Mouse (Mus musculus) forebrain, embryonic 13.5 days (tissue): ENCODE results near the gene Ccdc191. TPM values are rescaled to one million over a fixed set of nuclear protein-coding genes. Genes with fewer than 3 reads are reported as not detected.
A peak's percentile ranks its signal among the peaks of the same experiment; 100 is the strongest.

ENCODE experiments used
- ATAC-seq: fragments of 200-750 bp; cut with Nextera tagmentation; 2 replicates; pipeline ENCODE4 v1.8.0; 2017
- H3K27ac ChIP-seq: fragments of 300-500 bp; sonication (generic); 2 replicates; pipeline ENCODE4 v1.5.1; 2015; ENCODE audit warnings: inconsistent platforms, mild to moderate bottlenecking, moderate library complexity
- H3K27me3 ChIP-seq: fragments of 300-500 bp; sonication (generic); 2 replicates; pipeline ENCODE4 v1.6.1; 2015; ENCODE audit warnings: mild to moderate bottlenecking, inconsistent platforms
- H3K36me3 ChIP-seq: fragments of 300-500 bp; sonication (generic); 2 replicates; pipeline ENCODE4 v1.6.1; 2015; ENCODE audit warnings: mild to moderate bottlenecking, inconsistent platforms; ENCODE audit not compliant: poor library complexity, severe bottlenecking
- H3K4me1 ChIP-seq: fragments of 300-500 bp; sonication (generic); 2 replicates; pipeline ENCODE4 v1.6.1; 2015; ENCODE audit warnings: inconsistent platforms
- H3K4me2 ChIP-seq: fragments of 300-500 bp; sonication (generic); 2 replicates; pipeline ENCODE4 v1.6.1; 2015; ENCODE audit warnings: inconsistent platforms, mild to moderate bottlenecking, moderate library complexity
- H3K4me3 ChIP-seq: fragments of 300-500 bp; sonication (generic); 2 replicates; pipeline ENCODE4 v1.5.1; 2015; ENCODE audit warnings: mild to moderate bottlenecking, inconsistent platforms
- H3K9ac ChIP-seq: fragments of 300-500 bp; sonication (generic); 2 replicates; pipeline ENCODE4 v1.6.1; 2015; ENCODE audit warnings: mild to moderate bottlenecking, inconsistent platforms
- H3K9me3 ChIP-seq: fragments of 300-500 bp; sonication (generic); replicated peaks from 2 replicates; pipeline ENCODE4 v1.6.1; 2016; ENCODE audit warnings: inconsistent platforms
- WGBS: fragments of 180-500 bp; shearing (Covaris S2); methylation state at CpG from one replicate; pipeline ENCODE4 v1.1.7; 2015; 5-methylcytosine and 5-hydroxymethylcytosine counted together
- polyA plus RNA-seq: library from polyadenylated mRNA; unstranded; fragments of >200 nt; fragmentation: Nextera tagmentation; extraction: Ambion mirVana; gene quantifications from 2 replicates; pipeline ENCODE4 v1.2.1, GENCODE M21; 2015

The Ccdc191 gene
- 12.7 and 16.1 TPM in 2 replicates for polyA plus RNA-seq

DNA sequence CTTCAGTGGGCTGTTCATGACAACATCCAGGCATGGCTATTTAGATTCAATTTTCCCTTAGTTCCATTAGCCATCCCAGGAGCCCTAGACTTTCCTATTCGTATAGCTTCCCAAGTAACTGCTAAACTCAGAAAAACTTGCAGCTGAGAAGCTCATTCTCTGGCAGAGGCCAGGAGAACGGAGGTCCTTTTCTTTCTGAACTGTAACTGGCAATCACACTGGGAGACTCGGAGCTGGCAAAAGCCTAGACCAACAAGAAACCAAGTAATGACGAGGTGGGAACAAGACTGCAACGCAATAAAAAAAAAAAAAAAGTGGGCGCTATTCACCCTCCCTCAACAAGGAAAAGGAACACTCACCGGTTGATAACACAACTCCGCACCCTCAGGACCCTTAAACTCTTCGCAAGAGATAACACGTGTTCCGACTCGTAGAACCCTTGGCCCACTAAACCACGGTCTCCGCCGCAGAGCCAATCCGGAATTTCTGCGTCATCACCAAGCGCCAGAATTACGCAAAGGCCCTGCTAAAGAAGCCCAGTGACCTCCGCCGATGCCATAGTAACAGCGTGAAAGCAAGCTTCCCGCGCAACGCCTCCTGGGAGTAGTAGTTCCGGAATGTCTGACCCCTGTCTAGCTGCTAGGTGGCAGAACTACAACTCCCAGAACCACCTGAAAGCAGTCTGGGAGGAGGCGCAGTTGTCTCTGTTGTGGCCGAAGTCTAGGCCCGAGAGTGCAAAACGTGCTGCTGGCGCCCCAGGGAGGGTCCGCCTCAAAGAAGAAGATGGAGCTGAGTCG, at the start of gene Ccdc191:
Ccdc191 (plus strand) TSS at position 593 of the 797 bp plus-strand sequence.
- peak within 1 kb of the TSS; percentile 83 for H3K9ac ChIP-seq
- H3K4me2 ChIP-seq, result peak within 1 kb of the TSS; percentile 86
- peak within 1 kb of the TSS; percentile 64 for H3K27ac ChIP-seq
- WGBS, result under 1% methylated on average over 33 of the region's 33 CpGs
- H3K36me3 ChIP-seq, result no peaks in the 10 kb centered on the region
- ATAC-seq, result peak; percentile 100
- H3K4me3 ChIP-seq, result peak within 1 kb of the TSS; percentile 68
- H3K27me3 ChIP-seq, result no peaks in the 10 kb centered on the region
- H3K4me1 ChIP-seq, result peaks cover 18% of the 10 kb centered on the region
- no peaks in the 10 kb centered on the region for H3K9me3 ChIP-seq

DNA sequence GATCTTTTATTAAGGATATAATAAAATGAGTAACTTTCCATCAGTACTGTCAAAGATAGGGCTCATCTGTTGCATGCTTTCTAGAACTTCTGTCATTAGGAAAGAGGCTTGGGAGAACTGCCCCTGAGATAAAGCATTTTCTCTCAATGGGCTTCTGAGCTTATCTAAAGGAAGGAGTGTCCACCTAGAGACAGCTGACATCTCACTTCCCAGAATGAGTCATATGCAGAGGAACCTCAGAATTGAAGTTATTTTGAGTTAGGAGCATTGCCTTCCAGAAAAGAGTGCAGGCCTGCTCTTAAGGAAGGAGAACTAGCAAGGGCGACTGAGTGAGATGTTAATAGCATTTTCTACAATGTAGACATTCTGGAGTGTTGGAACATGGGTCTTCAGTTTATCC, 48.4 kb upstream of the Ccdc191 start:
- Histone ChIP-seq H3K9me3 (no peaks in the 10 kb centered on the region), H3K4me2 (no peak overlapping the region), H3K27ac (no peak overlapping the region), H3K27me3 (no peaks in the 10 kb centered on the region), H3K4me1 (no peaks in the 10 kb centered on the region), H3K9ac (no peak overlapping the region), H3K4me3 (no peak overlapping the region), H3K36me3 (no peaks in the 10 kb centered on the region)
- no peak for ATAC-seq
- 90% methylated on average over 1 of the region's 1 CpGs for WGBS

DNA sequence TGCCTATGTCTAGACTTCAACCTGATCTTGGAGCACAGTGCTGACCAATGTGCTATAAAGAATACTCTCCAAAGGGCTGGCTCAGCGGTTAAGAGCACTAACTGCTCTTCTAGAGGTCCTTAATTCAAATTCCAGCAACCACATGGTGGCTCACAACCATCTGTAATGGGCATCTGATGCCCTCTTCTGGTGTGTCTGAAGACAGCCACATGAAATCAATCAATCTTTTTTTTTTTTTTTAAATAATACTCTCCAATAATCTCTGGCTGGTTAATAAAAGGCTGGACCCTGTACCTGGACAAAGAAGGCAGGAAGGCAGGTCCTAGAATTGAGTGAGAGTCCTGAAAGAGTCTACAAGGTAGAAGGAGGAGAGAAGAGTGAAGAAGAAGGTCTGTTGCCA, 39.8 kb upstream of the Ccdc191 start:
- H3K9ac ChIP-seq, result no peak overlapping the region
- no peaks in the 10 kb centered on the region for H3K4me1 ChIP-seq
- no peaks in the 10 kb centered on the region for H3K9me3 ChIP-seq
- H3K27me3 ChIP-seq, result no peaks in the 10 kb centered on the region
- no peak overlapping the region for H3K4me2 ChIP-seq
- ATAC-seq, result no peak
- no peak overlapping the region for H3K27ac ChIP-seq
- no peaks in the 10 kb centered on the region for H3K36me3 ChIP-seq
- WGBS, result 57% methylated on average over 1 of the region's 1 CpGs
- H3K4me3 ChIP-seq, result no peak overlapping the region

DNA sequence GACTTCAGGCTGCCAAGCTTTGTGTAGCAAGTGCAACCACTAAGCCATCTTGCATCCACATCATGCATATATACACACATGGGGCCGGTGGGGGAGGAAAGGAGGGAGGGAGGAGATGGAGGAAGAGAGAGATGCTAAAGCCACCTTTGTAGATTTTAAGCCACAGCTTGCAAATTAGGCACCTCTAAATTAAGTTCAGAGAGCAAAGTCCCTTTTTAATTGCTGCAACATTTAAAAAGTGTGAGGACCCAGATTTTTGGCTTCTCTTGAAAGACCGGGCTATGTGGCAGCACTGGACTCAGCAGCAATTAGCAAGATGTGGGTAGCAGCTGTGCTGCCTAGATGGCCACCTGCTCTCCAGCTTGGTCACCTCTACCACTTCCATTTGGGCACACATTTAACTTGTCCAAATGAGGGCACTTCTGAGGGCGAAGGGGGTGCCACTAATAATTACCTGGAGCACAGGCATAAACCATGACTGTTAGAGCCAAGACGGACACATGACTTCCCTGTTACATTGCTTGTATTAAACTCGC, 30.6 kb upstream of the Ccdc191 start:
- Histone ChIP-seq H3K36me3 (peaks cover 20% of the 10 kb centered on the region), H3K9me3 (no peaks in the 10 kb centered on the region), H3K4me1 (no peaks in the 10 kb centered on the region), H3K4me3 (no peak overlapping the region), H3K27ac (no peak overlapping the region), H3K27me3 (no peaks in the 10 kb centered on the region), H3K4me2 (no peak overlapping the region), H3K9ac (no peak overlapping the region)
- ATAC-seq, result peak; percentile 61
- 85% methylated on average over 5 of the region's 5 CpGs for WGBS

DNA sequence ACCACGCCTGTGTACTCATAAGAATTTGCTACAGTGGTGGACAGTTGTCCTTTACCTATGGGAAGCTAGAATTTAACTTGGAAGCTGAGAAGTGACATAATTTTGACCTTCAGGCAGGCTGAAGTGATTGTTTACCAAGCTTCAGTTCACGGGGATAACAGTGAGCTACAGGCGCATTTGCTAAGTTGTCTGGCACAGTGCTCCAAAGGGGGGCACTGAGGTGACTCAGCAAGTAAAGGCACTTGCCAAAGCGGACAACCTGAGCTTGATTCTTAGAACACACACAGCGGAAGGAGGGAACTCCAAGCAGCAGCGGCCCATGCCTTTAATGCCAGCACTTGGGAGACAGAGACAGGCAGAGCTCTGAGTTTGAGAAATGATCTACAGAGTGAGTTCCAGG, 29.0 kb upstream of the Ccdc191 start:
- no peaks in the 10 kb centered on the region for H3K4me1 ChIP-seq
- ATAC-seq, result no peak
- no peaks in the 10 kb centered on the region for H3K27me3 ChIP-seq
- H3K4me3 ChIP-seq, result no peak overlapping the region
- peaks cover 24% of the 10 kb centered on the region for H3K36me3 ChIP-seq
- 79% methylated on average over 6 of the region's 6 CpGs for WGBS
- no peak overlapping the region for H3K9ac ChIP-seq
- no peaks in the 10 kb centered on the region for H3K9me3 ChIP-seq
- no peak overlapping the region for H3K27ac ChIP-seq
- no peak overlapping the region for H3K4me2 ChIP-seq

DNA sequence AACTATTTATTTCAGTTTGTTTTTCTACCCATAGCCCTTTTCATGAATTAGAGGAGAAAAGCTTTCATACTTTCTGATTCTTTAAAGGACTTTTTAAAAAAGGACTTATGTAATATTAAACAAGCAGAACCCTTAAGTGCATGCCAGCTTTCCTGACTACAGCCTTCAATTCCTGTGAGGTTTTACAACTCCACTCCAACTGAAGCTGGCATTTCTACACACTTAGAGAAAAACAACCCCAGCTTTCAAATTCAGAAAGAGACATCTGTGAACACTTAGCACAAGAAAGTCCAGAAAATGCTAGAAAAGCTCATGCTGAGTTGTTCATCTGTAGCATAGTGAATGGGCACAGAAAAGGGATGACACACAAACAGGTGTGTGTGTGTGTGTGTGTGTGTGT, 19.8 kb upstream of the Ccdc191 start:
- H3K36me3 ChIP-seq, result peaks cover 54% of the 10 kb centered on the region
- no peaks in the 10 kb centered on the region for H3K9me3 ChIP-seq
- H3K27ac ChIP-seq, result no peak overlapping the region
- no peak for ATAC-seq
- no peaks in the 10 kb centered on the region for H3K27me3 ChIP-seq
- H3K4me2 ChIP-seq, result no peak overlapping the region
- H3K9ac ChIP-seq, result no peak overlapping the region
- H3K4me3 ChIP-seq, result no peak overlapping the region
- no peaks in the 10 kb centered on the region for H3K4me1 ChIP-seq

DNA sequence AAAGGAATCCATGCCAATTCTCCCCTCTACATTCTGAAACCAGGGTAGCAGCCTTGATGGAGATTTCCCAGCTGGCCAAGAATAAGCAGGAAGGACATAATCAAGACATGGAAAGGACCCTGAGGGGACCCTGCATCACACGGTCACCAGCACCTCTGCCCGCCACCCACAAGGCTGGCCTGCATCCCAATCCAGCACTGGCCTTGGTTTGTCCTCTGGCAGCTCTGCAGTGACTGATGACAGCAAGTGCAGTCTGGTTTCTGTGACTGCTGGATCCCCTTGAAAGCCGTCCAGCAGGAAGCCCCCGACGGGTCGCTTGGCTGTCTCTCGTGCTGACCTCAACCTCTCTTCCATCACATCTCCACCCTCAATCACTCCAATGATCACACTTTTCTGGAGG, 18.2 kb upstream of the Ccdc191 start:
- Histone ChIP-seq H3K9ac (no peak overlapping the region), H3K4me1 (no peaks in the 10 kb centered on the region), H3K9me3 (no peaks in the 10 kb centered on the region), H3K27ac (no peak overlapping the region), H3K36me3 (peaks cover 70% of the 10 kb centered on the region), H3K4me3 (no peak overlapping the region), H3K27me3 (no peaks in the 10 kb centered on the region), H3K4me2 (no peak overlapping the region)
- no peak for ATAC-seq
- WGBS, result 92% methylated on average over 7 of the region's 7 CpGs

DNA sequence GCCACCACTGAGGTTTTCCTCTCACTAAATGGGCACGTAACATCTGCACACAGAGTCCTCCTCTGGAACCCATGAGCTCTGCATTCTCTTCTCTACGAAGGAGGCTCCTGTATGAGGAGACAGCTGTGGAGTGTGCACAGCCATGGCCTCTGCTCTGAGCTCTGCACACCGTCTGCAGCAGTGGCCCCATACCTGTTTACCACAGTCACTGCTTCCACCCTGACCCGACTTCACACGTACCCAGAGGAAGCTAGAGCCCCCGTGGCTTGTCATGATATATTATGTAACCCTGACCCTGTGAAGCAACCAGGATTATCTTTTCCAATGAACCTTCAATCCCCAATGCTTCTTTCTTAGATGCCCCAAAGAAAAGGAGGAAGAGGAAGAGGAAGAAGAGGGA, 9.8 kb upstream of the Ccdc191 start:
- Histone ChIP-seq H3K4me2 (no peak overlapping the region), H3K4me3 (no peak overlapping the region), H3K36me3 (peaks cover 48% of the 10 kb centered on the region), H3K27me3 (no peaks in the 10 kb centered on the region), H3K27ac (no peak overlapping the region), H3K9ac (no peak overlapping the region), H3K4me1 (no peaks in the 10 kb centered on the region), H3K9me3 (no peaks in the 10 kb centered on the region)
- 94% methylated on average over 6 of the region's 6 CpGs for WGBS
- no peak for ATAC-seq

DNA sequence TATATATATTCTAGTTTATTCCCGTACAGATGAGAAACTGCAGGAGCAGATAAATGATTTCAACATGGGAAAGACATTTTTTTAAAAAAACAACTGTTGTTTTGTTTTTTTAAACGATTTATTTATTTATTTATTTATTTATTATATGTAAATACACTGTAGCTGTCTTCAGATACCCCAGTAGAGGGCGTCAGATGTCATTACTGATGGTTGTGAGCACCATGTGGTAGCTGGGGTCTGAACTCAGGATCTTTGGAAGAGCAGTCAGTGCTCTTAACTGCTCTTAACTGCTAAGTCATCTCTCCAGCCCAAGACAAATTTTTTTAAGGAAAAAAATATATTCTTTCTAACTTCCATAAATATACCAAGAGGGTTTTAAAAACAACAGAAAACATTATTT, 8.0 kb upstream of the Ccdc191 start:
- no peaks in the 10 kb centered on the region for H3K4me1 ChIP-seq
- peaks cover 29% of the 10 kb centered on the region for H3K36me3 ChIP-seq
- no peak for ATAC-seq

DNA sequence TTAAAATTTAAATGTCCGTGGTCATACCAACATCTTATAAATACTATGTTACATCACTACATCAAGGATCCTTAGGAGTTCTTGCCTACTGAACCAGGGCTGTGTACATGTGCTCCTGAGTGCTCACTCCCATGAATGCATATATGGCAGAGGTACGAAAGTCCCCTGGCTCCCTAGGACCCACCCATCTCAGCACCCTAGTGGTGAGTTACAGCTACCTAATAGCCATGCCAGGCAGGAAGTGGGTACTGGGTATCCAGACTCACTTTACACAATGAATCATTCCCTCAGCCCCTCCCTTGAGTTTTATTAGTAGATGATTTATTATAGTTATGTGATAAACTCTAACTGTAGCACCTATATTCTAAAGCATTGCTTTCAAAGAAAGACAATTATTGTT, 7.3 kb upstream of the Ccdc191 start:
- no peak overlapping the region for H3K9ac ChIP-seq
- WGBS, result 98% methylated on average over 2 of the region's 2 CpGs
- H3K36me3 ChIP-seq, result peaks cover 26% of the 10 kb centered on the region
- peak; percentile 38; the same call in 1 of the 2 replicates for ATAC-seq
- H3K4me2 ChIP-seq, result no peak overlapping the region
- no peaks in the 10 kb centered on the region for H3K9me3 ChIP-seq
- H3K27ac ChIP-seq, result no peak overlapping the region
- H3K4me1 ChIP-seq, result no peaks in the 10 kb centered on the region
- no peak overlapping the region for H3K4me3 ChIP-seq
- H3K27me3 ChIP-seq, result no peaks in the 10 kb centered on the region

More for the DNA sequence above, 8.0 kb upstream of the Ccdc191 start:
- no peak overlapping the region for H3K9ac ChIP-seq
- H3K4me3 ChIP-seq, result no peak overlapping the region
- H3K9me3 ChIP-seq, result no peaks in the 10 kb centered on the region
- no peaks in the 10 kb centered on the region for H3K27me3 ChIP-seq
- no peak overlapping the region for H3K4me2 ChIP-seq
- 61% methylated on average over 3 of the region's 3 CpGs for WGBS
- no peak overlapping the region for H3K27ac ChIP-seq

DNA sequence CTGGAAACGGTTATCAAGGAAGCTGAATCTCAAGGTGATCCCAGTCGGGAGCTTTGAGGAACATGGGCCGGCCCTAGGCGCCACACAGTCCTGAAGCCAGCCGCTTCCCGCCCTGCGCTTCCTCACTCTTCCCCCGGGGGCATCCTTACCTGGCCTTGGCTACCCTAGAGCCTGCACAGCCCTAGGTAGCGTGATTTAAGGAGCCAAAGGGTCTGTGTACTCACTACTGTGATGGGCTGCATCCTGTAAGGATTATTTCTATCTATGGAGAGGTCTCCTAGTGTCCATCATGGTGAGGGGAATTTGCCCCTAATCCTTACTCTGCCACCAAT, 371 bp downstream of the Ccdc191 start:
- Histone ChIP-seq H3K9me3 (no peaks in the 10 kb centered on the region), H3K4me2 (peak overlapping the region; percentile 86), H3K4me1 (peaks cover 18% of the 10 kb centered on the region), H3K36me3 (no peaks in the 10 kb centered on the region), H3K27ac (peak overlapping the region; percentile 64), H3K9ac (peak overlapping the region; percentile 83), H3K4me3 (peak overlapping the region; percentile 68), H3K27me3 (no peaks in the 10 kb centered on the region)
- peak; percentile 96 for ATAC-seq
- under 1% methylated on average over 9 of the region's 9 CpGs for WGBS

DNA sequence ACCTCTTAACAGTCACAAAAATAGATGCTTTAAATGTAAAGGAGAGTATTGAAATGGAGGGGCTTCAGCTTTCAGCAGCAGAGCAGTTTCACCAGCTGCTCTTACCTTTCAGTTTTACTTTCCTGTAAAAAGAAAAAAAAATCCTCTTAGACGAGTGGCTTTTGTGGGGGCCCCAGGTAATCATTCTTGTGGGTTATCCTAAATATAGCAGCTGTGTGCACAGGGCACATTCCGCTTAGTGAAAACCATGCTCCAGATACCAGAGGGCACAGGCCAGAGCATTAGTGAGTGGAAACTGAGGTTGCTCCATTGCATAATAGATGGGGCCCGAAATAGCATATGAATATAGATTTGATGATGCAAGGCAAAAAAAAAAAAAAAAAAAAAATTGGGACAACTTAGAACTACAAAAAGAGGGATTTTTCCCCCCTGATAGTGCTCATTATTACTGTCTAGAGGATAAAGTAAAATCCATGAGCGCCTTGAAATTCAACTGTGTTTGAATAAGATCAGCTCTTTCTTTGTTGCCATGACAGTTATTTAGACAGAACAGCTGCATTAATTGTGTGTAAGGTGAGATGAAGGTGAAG, 1.2 kb downstream of the Ccdc191 start:
- H3K4me1 ChIP-seq, result peaks cover 18% of the 10 kb centered on the region
- H3K9ac ChIP-seq, result 0 out of 2 replicates have a peak overlapping the region, but pooled peaks have one; percentile 83
- H3K27me3 ChIP-seq, result no peaks in the 10 kb centered on the region
- H3K36me3 ChIP-seq, result no peaks in the 10 kb centered on the region
- H3K4me2 ChIP-seq, result peak overlapping the region; percentile 86
- ATAC-seq, result no peak
- no peak overlapping the region; the same call in 1 of the 2 replicates for H3K4me3 ChIP-seq
- WGBS, result 83% methylated on average over 4 of the region's 4 CpGs
- H3K27ac ChIP-seq, result no peak overlapping the region
- no peaks in the 10 kb centered on the region for H3K9me3 ChIP-seq
